Mouse (Mus musculus): Measurements from ENCODE around the gene Pex13.

Pex13 gene

DNA sequence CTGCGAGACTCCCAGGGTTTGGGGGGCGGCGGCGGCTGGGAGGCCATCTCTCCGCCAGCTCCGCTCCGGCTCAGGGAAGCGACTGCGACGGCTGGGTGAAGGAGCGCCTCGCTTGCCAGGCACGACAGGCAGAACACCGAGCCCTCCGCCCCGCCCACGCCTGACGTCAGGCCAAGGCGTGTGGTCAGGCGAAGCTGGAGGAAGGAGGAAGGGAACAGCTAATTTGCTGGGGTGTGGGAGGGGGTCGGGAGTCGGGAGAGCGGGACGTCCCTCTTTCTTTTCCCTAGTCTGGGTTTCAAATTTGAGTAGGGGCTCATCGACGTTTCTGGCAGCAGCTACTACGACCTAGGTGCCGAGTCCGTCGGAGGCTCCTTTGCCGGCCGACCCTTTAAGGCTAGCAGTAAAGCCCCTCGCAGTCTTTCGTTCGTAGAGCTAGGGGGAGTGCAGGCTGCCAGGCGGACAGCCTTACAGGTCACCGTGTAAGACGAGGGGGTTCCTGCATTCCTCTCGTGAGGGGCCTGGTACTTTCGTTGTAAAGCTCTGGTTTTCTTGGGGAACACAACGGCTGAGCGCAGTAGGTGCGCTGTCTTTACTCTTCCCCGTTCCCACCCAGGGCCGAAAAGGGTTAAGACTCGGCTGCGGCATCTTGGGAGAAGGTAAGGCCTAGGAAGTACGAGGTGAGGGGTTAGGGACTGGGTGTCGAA, at the start of gene Pex13:
Gene Pex13, minus strand, starts transcription at position 162 of the 704 bp plus-strand sequence.
- DNase-seq (ENCODE audit: low spot score): peak; percentile 93

DNA sequence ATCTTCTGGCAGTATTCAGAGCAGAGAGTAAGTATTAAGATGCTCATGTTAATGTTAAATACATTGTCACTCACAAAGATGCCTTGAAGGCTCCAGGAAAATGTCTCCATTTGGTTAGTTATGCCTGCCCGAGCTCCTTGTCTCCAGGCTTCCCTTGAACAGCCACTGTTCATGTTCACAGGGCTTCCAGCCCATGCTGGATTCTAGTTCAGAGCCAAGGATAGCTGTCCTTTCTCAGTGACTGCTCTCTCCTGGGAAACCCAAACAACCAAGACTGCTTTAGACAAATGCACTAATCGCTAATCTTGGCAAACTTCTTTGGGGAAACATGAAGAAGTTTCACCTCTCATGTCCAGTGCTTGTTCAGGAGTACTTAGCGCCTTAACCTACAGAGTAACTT, 46.5 kb upstream of the Pex13 start:
- no peak for DNase-seq (ENCODE audit: low spot score)

DNA sequence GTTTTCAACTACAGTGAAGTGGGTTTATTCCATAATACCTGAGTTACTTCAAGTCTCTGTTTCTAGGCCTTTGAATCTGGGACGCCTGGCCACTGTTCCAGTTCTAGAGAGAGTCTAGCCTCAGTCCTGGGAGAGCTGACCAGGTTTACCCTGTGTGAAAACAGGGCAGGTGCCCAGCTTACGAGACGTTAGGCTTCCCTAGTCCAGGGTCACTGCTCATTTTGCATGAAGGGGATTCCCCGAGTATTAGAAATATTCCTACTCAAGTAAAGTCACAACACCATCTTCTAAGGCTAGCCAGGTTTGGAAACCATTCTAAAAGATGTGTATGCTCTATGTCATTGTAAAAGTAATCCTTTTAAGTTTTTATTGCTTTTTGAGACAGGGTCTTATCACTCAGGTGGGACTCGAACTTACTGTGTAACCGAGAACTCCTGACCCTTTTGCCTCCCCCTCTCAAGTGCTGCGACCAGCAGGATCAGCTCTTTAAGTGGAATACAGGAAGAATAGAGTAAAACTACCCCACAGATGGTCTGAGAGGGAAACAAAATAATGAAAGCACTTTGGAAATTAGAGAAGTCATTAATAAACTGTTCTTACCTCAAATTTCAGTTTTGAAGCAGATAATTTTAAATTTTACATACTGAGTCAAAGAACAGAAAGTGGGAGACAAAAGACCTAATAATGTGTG, 39.0 kb upstream of the Pex13 start:
- DNase-seq (ENCODE audit: low spot score): no peak

DNA sequence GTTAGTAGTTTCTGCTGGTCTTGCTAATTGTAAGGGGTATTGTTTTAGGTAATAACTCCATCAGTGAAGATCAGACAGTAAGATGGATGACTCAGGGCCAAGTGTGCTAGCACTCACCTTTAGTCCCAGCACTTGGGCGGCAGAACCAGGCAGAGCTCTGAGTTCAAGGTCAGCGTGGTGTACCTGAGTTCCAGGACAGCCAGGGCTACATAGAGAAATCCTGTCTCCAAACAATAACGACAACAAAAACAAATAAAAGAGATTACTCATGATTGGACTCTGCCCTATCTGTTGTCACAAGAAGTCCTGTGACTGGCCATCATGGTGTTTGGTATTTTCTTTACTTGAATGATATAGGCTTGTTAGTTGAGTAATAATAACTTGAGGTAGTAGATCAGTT, 36.1 kb upstream of the Pex13 start:
- DNase-seq (ENCODE audit: low spot score): no peak

DNA sequence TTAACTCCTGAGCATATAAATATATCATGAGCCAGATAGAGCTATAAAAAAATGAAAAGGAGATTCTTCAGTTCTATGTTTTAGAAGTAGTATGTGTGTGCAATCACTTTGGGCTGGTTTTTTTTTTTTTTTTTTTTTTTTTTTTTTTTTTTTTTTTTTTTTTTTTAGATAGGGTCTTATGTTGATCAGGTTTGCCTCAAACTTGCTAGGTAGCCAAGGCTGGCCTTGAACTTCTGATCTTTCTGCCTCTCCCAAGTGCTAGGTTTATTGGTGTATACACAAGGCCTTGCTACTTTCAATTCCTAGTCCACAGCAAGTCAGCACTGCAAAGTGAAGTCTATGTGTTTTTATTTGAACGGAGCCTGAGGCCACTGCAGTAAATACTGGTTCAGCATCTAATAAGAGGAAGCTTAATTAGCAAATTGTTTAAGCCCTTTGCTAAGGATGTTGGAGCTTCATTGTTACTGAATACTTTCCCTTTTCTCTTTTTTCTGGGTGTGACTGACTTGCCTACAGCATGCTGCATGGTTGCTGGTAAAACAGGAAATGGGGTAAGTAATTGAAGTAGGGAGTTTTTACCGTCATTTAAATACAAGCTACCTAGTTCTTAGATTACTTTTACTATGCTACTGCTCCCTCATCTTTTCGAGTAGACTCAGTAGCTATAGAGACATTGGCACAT, 33.8 kb upstream of the Pex13 start:
- DNase-seq (ENCODE audit: low spot score): no peak

DNA sequence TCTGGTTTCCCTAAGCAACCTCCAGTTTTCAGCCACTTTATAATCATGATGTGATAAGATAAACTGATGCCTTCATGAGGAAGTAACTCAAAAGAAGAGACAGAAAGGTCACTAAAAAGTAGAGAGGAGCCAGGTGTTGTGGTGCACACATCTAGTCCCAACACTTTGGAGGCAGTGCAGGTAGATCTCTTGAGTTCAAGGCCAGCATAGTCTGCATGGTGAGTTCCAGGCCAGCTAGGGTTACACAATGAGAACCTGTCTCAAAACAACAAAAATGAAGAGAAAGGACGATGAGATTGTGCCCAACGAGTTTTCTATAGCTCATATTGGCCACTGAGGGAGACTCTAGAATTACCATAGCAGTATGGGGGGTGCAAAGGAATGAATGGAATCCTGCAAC, 32.8 kb upstream of the Pex13 start:
- no peak for DNase-seq (ENCODE audit: low spot score)

DNA sequence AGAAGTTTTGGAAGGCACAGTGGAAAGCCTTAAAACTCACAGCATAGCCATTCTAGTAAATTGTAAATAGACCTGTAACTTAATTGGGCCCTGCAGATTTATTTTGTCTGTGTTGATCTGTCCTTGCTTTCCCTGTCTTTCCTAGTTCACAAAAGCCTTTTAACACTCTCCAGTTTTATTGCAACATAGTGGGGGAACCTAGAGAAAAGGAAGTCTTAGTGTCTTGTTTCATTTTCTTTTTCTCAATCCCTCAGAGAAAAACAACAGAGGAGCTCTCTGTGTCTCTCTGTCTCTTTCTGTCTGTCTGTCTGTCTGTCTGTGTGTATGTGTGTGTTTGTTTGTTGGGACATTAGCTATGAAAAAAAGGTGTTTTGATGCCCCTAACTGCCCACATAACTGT, 30.1 kb upstream of the Pex13 start:
- DNase-seq (ENCODE audit: low spot score): no peak

DNA sequence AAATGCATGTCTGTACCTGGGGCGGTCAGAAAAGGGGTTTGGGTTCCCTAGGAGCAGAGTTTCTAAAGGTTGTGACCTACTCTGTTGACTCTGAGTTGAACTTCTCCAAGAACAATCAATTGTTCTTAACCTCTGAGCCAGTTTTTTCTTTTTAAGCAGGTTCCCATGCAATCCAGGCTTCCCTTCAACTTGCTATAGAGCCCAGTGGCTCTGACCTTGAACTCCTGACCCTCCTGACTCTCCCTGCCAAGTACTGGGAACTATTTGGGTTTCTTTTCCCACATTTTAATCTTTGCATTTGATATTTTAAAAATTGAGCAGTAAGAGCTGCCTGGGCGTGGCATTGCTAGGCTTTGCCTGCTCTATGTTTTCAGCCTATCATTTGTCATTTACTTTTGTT, 27.5 kb upstream of the Pex13 start:
- peak; percentile 25 for DNase-seq (ENCODE audit: low spot score)

DNA sequence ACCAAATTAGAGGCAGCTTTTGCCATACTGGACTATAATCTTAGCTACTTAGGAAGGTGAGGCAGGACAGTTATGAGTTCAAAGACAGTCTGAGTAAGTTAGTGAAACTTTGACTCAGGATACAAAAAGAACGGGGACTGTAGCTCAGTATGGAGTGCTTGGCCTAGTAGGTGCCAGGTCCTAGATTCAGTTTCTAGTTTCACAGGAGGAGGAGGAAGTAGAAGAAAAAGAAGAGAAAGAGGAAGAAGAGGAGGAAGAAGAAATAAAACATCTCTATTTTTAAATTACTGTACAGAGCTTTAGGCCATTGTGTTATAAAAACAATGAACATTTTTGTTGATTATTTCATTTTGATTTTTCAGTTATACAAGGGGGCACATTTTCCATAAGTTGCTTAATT, 22.3 kb upstream of the Pex13 start:
- DNase-seq (ENCODE audit: low spot score): no peak

DNA sequence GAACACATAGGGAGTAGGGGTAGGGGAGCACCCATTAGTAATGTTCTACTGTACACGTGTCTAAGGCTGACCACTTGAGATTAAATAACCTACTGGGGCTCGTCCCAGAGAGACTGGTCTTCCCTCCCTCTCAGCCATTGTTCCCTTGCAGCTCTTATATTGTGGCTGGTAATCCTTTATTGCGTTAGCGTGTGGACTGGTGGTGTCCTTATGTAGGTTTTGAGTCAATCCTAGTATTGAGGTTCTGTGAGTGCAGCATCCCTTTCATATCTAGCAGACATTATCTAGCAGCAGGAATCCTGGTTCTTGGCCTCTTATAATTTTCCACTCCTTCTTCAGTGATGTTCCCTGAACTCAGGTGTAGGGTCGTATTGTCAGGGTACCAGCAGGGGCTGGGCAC, 20.9 kb upstream of the Pex13 start:
- no peak for DNase-seq (ENCODE audit: low spot score)

DNA sequence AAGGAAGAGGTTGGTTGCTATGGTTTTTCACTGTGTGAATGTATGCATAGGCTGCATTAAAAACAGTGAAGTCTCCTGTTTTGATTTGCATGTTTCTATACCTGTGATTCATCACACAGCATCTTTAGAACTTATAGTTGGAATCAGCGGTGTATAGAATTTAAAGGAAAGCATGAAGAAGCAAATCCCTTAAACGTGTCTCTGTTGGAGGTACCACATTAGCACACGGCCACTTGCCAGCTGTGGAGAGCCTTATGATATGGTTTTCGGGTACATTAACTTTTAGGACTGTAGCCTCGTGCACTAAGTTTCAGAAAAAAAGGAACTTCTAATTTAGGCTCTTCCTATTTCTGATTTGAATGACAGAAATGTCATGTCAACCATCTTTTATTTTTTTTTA, 16.8 kb upstream of the Pex13 start:
- no peak for DNase-seq (ENCODE audit: low spot score)

DNA sequence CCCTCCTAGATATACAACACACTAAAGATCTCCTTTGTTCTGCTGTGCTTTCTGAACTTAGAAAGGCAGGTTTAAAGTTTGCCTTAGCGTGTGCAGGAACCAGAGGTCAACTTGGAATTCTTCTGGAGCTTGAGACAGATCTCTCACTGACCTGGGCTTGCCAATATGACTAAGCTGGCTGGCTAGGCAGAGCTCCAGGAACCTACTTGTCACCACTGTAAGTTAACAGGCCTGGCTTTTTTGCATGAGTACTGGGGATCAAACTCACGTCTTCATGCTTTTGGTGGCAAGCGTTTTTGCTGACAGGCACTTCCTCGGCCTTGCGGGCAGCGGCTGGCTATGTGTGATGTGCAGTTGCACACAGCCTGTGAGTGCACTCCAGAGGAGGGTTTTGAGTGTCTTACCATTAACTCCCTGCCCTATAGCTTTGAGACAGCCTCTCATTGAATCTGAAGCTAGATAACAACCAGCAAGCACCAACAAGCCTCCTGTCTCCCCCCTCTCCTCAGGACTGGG, 14.7 kb upstream of the Pex13 start:
- DNase-seq (ENCODE audit: low spot score): no peak

DNA sequence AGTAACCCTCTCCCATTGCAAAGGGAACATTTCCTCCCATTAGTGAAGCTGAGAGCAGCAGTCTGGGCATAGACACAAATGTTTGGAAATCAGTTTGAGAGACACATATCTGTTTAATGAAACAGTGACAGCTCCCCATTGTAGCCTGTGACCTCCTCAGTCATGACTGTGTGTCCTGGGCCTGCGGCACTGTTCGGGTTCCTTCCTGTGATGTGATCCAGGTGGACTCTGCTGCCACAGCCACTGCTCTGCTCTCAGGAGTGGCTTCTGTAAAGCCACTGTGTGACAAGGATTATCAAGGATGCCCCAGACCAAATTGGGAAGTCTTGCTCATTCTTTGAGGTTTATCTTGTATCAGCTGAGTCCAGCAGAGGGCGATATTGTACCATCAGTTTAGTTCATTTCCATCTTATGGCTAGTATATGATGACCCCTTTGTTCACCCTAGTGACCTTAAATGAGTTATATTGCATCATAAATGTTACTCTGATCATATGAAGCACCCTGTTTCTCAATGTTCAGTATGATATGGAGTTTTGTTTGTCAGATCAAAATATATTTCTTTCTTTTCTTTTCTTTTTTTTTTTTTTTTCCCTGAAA, 13.4 kb upstream of the Pex13 start:
- no peak for DNase-seq (ENCODE audit: low spot score)

DNA sequence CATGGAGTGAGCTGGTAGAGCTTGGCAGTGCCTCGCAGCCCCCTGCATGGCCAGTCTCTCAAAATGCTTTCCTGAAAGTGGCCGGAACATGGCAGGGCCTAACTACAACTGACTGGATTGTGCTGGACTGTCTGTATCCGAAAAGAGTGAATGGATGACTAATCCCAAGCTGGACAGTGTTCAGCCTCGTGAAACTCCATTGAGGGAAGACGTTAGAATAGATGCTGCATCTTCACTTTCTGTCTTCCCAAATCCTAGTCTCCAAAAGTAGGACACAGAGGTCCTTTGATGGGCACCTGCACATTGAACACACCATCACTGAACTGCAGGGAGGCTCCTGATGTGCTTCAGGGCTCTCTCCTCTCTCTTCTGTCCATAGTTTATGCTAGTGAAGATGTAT, 10.3 kb upstream of the Pex13 start:
- DNase-seq (ENCODE audit: low spot score): no peak

DNA sequence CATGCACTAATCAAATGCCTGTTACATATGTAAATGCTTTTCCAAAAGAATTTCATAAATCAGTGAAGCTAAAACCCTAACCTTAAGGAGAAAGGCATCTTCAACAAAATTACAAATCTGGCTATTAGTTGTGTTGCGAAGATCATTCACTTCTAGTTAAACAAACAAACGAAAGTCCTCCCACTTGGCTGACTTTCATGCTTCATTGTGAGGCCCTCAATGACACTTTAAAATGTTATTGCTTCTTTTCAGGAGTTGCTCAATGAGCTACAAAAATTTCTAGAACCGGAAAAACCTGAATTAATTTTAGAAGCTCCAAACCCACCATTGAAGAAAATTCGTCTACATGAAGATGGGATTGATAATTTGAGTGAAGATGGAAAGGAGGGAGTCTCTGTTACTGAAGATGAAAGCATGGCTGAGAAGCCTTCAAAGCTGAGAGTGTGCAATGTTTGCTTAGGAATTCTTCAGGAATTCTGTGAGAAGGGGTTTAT, 6.5 kb upstream of the Pex13 start:
- DNase-seq (ENCODE audit: low spot score): no peak

DNA sequence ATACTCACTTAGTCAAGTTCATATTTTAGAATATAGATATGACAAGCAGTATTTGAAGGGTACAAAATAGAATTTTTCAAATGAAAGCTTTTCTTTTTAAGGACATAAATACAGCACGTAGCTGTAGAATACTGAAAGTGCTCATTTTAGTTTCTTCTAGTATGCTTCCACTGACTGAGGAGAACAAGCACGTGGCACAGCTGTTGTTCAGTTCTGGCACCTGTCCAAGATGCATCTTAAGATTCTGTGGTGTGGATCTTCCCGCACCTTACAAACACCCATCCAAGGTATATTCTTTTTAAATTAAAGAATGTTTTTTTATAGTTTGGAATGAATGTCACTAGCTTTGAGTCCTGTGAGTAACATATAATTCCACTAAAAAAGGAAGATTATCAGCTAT, 1.4 kb upstream of the Pex13 start:
- no peak for DNase-seq (ENCODE audit: low spot score)

DNA sequence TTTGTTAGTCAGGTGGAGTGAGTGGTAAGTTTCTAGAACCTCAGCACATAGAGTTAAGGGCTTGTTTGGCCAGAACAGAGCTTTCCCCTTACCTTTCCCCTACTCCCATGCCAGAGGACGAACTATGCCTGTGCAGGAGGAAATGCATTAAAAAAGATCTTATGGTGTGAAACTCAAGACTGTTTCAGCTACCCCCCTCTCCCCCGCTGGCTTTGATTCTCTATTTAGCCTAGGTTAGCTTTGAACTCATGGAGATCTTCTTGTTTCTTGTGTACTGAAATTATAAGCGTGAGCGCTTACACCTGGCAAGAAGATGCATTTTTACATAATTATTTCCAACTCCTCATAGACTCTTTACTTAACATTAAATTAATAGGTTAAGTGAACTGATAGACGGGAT, 767 bp upstream of the Pex13 start:
- DNase-seq (ENCODE audit: low spot score): no peak

DNA sequence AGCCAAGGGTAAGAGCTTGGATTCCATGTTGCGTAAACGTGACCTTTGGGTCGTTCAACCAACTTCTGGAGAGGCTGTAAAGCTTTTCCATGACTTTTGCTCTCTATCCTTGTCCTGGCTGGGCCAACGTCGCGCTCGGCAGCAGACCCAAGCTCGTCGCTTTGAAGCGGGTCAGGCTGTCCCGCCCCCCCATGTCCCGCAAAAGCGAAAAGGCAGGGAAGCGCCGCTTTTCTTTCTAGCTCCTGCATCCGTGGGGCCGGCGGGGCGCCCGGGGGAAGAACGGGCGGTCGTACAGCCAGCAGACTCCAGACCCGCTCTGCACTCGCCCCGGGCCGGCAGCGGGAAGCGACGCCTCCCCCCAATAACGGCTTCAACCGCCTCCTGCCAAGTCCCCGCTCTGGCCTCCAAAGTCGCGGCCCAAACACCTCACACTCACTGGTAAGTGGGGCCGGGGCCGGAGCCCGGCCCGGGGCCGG, 410 bp downstream of the Pex13 start, which contains the start of gene Pus10:
Gene Pus10, plus strand, starts transcription at position 364 of the 476 bp plus-strand sequence.
- DNase-seq (ENCODE audit: low spot score): no peak

DNA sequence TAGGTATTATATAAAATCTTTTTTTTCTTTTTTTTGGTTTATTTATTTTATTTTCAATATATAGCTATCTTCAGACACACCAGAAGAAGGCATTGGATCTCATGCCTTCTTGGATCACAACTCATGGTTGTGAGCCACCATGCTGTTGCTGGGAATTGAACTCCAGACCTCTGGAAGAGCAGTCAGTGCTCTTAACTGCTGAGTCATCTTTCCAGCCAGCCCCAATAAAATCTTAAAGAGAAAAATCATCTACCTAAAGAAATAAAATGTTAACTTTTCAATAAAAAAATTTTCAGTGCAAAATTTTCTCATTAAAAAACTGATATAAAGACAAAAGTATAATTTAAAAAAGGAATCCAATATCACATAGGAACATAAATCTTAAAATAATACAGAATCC, 1.5 kb downstream of the Pex13 start:
- DNase-seq (ENCODE audit: low spot score): no peak

DNA sequence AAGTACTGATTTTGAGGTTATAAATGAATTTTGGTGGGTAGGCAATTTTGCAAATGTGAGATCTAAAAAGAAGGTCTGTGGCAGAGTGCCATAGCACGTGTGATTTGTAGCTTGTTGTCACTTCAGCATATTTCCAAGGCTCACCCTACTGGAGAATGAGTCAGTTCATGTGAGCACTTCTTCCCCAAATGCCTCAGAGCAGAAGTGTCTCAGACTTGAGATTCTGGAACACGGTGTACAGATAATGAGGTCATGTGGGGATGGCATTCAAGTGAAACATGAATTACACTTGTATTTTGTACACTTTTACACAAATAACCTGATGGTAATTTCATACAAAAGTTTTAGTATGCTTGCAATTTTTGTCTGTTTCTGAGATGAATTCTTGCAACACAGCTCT, 8.0 kb downstream of the Pex13 start:
- no peak for DNase-seq (ENCODE audit: low spot score)

DNA sequence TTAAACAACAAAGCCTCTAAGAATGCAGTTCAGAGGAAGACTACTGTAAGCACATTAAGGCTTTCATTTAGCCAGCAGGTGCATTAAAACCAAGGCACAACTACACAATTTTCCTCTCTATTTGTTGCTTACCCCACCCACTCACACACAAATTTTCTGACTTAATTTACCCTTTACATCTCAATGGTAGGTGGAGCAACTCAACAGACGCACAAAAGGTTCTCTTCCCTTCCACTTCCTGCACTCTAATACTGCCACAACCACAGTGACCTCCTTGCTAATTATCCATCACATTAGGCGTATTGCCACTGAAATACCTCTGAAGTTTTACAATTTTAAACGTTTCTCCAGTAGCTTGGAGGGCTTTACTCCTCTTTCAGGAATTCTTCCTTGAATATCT, 12.1 kb downstream of the Pex13 start:
- no peak for DNase-seq (ENCODE audit: low spot score)

DNA sequence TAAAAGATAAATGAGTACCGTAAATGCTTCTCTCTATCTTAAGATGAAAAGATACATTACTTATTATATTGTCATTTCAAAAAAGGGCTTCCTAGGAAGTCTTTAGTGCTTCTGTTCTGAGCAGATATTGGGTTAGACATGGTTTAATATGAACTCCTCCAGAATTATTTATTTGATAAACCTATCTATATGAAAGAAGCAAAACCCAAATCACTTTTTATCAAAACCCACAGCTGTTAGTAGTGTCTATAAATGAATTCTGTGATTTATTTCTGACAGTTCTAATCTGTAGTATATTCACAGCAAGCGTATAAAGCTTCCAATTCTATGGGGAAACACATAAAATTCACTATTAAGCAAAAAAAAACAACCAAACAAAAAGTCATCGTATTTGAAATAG, 17.9 kb downstream of the Pex13 start:
- no peak for DNase-seq (ENCODE audit: low spot score)

Measured in ovary, adult 18-20 months (tissue).